Mouse (Mus musculus) urinary bladder, postnatal 25 days (tissue): ENCODE measurements at regions not wholly inside any gene's neighbourhood (a gene's known extent, or its start where the extent isn't known, plus 50 kb on each side); places are given as distances from the start of the nearest gene placed in this dataset.

Experiments used
- DNase-seq: peaks from one replicate; pipeline ENCODE4 v3.0.0; 2022; ENCODE audit warnings: low spot score

- no peak for DNase-seq
Measured at GRCm38 (mm10) chr6:99893936-99894335, 167.7 kb upstream of the Prok2 start.

- no peak for DNase-seq
Measured at GRCm38 (mm10) chr6:99892204-99892603, 166.0 kb upstream of the Prok2 start.

DNA sequence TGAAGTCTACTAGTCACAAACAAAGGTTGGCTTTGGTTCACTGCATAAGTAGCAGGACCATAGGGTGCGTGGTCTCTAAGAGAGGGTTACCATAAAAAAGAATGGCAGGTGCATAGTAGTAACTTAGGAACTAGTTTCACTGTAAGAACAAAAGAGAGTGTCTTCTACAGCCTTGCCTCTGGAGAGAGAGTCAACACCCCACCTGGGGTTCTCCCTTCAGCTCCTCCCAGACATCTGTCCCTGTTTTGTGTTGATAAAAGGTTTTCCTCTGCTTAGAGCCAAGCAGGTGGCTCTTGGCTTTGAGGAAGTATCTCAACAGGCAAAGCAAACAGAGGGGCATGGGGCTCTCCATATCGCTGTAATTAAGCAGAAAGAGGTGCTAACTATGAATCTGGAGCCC lies 165.6 kb upstream of the Prok2 start:
- DNase-seq = no peak

DNA sequence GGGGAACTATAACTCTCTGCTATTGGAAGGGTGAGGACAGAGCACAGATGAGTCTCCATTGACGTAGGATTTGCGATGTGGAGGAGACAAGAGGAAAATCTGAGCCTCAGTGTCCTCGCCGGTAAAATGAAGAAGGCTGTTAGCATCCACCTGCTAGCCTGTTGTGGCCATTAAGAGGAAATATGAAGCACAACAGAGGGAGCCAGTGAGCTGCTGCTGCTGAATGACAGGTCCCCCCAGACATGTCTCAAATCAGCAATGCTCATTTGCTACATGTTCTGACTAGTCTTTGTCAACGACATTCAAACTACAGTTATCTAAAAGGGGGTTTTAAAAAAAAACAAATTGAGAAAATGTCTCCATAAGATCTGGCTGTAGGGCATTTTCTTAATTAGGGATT lies 164.6 kb upstream of the Prok2 start:
- no peak for DNase-seq

DNA sequence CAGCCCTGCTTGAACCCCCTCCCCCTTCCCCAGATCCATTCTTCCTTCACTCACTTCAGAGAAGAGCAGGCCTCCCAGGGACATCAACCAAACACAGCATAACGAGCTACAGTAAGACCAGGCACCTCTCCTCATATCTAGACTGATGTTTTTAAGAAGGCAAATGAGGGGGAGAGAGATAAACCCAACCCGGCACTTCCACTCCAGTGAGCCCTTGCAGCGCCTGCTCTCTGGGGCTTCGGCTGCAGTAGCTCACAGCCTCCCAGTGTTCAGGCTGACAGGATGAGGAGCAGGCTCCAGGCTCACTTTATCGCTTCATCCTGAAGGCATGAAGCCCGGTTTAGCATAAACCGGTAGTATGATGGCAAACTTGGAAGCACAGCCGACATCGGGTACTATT lies 162.9 kb upstream of the Prok2 start:
- DNase-seq = no peak

GRCm38 (mm10) chr6:99887904-99888303 lies 161.7 kb upstream of the Prok2 start:
- no peak for DNase-seq

- no peak for DNase-seq
Measured at GRCm38 (mm10) chr6:99884755-99885154, 158.6 kb upstream of the Prok2 start.

DNA sequence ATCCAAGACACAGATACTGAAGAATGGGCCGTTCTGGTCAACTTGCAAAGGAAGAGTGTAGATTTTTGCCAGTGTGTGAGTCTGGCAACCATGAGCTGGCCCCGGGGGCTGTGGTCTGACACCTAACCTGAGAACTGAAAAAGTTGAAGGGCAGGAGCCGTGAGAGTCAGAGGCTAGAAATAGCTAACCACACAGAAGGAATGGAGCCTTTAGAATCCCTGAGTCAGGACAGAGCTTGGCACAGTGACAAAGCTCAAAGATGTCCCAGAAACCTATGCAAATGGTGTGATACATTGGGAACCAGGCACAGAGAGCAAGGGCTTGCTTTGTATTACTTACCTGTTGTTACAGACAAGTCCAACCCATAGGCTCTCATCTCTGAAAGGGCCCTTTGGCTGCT lies 157.9 kb upstream of the Prok2 start:
- no peak for DNase-seq

DNA sequence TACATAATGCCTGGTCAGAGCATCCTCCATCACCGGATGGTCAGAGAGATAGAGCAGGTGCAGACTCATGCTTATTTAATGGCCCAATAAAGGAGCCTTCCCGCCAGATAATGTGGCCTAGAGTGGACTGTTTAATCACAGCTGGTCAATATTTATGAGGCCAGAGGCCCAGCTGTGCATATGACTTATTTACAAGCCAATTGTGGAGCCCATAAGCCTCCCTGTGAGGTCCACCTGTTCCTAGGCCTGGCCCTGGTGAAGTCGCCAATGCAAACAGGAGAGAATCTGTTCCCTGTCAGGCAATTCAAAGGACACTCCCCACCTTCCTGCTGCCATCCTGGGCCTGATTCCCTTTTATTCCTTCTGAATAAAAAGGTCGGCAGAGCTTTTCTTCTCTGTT lies 155.4 kb upstream of the Prok2 start:
- no peak for DNase-seq

DNA sequence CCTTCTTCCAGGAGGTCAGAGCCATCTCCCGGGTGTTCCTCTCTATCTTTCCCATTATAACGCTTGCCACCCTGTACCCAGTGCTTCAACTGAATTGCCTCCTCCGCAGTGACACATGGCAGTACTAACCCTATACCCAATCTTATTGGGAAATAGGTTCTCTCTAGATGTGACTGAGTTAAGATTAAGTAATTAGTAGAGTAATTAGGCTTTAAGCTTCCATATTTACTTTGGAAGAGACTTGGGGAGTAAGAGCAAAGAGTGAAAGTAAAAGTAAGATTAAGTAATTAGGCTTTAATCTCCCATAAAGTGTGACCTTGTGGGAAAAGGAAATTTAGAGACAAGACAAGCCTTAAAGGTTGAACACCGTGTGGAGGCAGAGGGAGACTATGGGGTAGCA lies 148.7 kb upstream of the Prok2 start:
- no peak for DNase-seq

DNA sequence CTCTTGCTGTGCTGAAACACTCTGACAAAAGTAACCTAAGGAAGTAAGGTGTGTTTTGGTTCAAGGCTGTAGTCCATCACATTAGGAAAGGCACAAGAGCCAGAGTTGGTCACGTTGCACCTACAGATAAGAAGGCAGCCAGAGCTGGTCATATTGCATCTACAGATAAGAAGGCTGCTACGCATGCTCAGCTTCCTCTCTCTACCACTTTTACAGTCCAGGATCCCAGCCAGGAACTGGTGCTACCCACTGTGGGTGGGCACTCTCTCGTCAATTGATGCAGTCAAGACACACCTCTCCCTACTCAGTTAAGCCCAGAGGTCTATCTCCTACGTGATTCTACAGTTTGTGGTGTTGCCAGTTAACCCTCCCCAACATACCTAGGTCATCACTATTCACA lies 147.8 kb upstream of the Prok2 start:
- DNase-seq = no peak

DNA sequence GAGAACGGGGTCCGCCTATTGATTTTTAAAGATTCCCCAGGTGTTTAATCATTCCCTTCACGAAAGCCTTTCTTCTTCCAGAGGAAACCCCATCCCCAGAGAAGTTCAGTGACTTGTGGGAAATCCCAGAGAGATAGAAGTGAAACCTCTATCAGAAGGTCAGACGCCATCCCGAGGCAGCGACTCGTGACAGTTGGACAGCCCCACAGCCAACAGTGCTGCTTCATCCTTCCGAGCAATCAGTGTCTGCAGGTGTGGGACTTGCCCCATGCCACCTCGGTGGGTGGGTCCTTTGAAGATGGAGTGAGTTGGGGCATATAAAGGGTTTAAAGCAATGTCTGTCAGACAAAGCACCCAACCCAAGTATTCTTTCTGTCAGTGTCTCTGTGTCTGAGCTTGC lies 139.9 kb upstream of the Prok2 start:
- DNase-seq = no peak

DNA sequence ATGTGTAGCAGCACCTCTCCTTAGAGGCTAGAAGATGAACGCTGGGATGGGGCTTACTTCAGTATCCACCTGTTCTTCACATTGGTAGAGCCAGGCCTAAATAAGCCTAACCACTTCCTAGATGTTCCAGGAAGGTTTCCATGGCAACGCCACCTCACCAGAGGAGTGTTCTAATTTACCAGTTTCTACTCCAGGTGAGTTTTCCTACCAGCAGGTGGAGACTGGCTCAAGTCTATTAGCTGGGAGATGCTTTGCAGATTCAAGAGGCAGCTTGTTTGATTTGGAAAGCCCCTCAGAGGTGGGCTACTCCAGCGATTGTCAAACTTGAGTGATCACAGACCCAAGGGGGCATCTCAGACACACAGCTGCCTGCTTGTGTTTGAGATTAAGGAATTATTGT lies 138.8 kb upstream of the Prok2 start:
- no peak for DNase-seq

GRCm38 (mm10) chr6:99863418-99863817 lies 137.2 kb upstream of the Prok2 start:
- no peak for DNase-seq

GRCm38 (mm10) chr6:99857411-99857810 lies 131.2 kb upstream of the Prok2 start:
- DNase-seq = no peak

DNA sequence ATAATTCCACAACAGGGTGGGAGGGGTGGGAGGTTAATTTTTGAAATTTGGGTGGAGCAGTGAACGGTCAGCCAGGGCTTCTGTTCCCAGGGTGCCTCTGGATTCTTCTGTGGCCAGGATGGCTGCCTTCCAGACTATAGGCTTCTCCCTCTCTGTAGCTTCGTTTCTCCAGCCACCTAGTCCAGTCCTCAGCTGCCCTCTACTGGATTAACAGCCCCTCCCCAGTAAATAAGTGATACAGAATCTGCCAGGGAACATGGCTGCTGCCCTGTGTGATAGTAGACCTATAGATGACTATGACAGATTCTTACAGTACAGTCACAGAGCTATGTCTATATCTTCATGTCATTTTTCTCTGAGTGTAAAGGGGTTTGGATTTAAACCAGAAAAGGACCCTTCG lies 127.5 kb upstream of the Prok2 start:
- no peak for DNase-seq

DNA sequence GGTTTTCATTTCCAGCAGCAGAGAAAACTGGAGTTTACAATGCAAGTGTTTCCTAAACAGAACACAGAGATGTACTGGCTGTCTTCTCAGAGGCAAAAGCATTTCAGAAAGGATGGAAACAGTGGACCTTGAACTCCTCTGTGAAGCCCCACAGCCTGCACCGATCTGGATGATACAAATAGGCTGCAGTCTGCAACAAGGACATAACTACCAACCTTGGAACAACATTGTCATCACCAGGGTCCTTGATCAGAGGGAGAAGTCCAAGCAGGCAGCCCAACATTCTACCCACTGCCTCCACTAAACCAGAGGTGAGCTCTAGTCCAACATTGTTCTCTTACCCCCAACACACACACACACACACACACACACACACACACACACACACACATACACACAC lies 124.5 kb upstream of the Prok2 start:
- DNase-seq = no peak

GRCm38 (mm10) chr6:99845508-99845846 lies 119.3 kb upstream of the Prok2 start:
- no peak for DNase-seq

DNA sequence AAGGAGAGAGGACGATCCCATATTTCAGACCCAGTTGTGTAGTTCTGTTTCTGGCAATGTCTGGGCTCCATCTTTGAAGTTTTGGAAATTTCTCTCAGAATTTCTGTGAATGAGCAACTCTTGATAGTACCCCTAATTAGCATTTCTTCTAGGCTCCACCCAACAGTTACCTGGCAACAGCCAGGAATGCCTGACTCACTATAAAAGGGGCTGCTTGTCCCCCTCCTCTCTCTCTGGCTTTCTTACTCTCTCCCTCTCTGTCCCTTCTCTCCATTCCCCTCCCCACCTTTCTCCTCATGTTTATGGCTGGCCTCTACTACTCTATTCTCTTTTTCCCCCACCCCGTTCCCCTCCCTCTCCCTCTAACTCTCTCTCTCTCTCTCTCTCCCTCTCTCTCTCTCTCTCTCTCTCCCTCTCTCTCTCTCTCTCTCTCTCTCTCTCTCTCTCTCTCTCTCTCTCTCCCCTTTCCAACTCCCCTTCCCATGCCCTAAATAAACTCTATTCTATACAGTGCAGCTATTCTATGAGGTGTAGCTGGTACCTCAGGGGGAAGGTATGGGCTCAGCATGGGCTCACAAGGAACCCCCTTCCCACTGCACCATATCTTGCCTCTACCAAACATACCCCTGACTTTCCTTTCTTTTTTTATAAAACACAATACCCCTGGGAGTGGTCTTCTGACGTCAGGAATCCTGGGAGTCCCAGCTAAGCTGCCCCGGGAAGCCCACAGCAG lies 118.7 kb upstream of the Prok2 start:
- no peak for DNase-seq

DNA sequence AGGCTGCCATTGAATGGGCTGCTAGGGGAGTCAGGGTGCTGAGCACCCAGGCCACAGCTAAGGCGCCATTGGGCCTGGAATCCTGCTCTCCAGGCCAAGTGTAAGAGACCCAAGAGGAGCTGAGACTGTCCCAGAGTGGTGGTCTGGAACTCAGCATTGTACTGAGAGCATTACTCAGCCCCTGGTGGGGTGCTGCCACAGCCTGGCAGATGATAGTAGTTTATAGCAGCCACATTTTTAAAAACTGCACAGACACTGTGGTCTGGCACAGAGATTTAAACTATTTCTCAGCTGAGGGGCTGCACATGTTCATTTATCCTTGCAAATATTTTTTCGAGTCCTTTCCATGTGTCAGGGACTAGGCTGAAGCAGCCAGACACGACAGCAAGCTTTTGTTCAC lies 117.3 kb upstream of the Prok2 start:
- no peak for DNase-seq

GRCm38 (mm10) chr6:99842723-99843122 lies 116.5 kb upstream of the Prok2 start:
- DNase-seq = no peak

GRCm38 (mm10) chr6:99840823-99841222 lies 114.6 kb upstream of the Prok2 start:
- no peak for DNase-seq

DNA sequence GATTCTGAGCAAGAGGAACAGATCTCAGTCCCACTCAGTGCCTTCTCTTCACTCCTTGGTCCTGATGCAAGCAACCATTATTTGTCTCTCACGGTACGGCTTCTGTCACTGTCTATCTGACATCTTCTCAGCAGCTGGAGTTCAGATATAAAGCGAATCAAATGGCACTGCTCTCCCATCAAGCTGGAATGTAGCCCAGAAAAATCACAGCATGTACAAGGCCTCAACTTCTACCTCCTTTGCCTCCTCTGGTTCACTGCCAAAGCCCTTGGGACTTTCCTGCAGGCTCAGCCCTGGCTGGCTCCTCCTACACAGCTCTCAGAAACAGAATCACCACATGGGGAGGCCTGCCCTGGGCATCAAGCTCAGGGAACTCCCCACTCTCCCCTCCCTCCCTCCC lies 107.1 kb upstream of the Prok2 start:
- no peak for DNase-seq

DNA sequence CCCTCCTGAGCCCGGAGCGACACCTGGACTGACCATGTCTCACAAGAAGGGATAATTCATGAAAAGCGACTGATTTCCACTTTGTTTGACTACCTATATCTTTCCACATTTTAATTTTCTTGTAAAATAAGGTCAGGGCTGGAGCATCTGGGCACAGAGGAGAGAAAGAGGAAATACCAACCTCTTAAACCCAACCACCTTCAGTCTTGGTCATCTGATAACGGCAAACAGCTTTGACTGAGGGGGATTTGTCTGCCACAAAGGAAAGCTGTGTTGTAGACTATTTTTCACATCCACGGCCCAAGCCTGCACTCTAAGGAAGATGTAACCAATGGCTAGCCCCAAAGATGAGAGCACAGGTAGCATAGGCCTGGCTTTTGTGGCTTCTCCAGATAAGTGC lies 101.4 kb upstream of the Prok2 start:
- DNase-seq = no peak

DNA sequence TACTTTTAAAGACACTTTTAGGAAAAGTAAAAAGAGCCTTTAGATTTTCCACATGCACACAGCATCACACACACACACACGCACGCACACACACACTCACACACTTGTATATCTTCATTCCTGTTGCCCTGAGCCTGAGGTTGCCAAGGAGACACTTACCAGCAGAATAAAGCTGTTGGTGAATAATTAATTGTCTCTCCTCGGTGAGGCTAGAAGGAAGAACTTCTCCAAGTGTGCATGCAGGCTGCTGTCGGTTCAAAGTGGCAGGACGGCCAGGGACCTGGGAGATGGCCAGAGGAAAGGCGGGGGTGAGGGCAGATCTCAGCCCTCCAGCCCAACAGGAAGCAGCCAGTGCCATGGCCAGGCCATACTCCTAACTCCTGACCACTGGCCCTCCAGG lies 98.6 kb upstream of the Prok2 start:
- no peak for DNase-seq
